Mouse (Mus musculus) kidney, embryonic 16.5 days (tissue): Measurements from ENCODE around the gene Cpa5. TPM values are rescaled to one million over a fixed set of nuclear protein-coding genes. Genes with fewer than 3 reads are reported as not detected.

Experiments used
- ATAC-seq: fragments of 200-750 bp; cut with Nextera tagmentation; 2 replicates; pipeline ENCODE4 v1.8.0; 2017; ENCODE audit warnings: moderate TSS enrichment; ENCODE audit not compliant: low FRiP score, low TSS enrichment
- H3K27ac ChIP-seq: fragments of 300-500 bp; sonication (generic); 2 replicates; pipeline ENCODE4 v1.5.1; 2014; ENCODE audit warnings: low read length
- H3K27me3 ChIP-seq: fragments of 300-500 bp; sonication (generic); 2 replicates; pipeline ENCODE4 v1.6.1; 2014; ENCODE audit warnings: low read length, control low read depth, mixed read lengths; ENCODE audit not compliant: insufficient read depth
- H3K36me3 ChIP-seq: fragments of 300-500 bp; sonication (generic); 2 replicates; pipeline ENCODE4 v1.6.1; 2014; ENCODE audit warnings: low read length, control low read depth, mixed read lengths; ENCODE audit not compliant: insufficient read depth
- H3K4me1 ChIP-seq: fragments of 300-500 bp; sonication (generic); 2 replicates; pipeline ENCODE4 v1.6.1; 2014; ENCODE audit warnings: low read length, control low read depth, mixed read lengths; ENCODE audit not compliant: insufficient read depth
- H3K4me2 ChIP-seq: fragments of 300-500 bp; sonication (generic); replicated peaks from 2 replicates; pipeline ENCODE4 v1.6.1; 2014; ENCODE audit warnings: low read depth, low read length
- H3K4me3 ChIP-seq: fragments of 300-500 bp; sonication (generic); 2 replicates; pipeline ENCODE4 v1.5.1; 2014; ENCODE audit warnings: mild to moderate bottlenecking, low read length
- H3K9ac ChIP-seq: fragments of 300-500 bp; sonication (generic); replicated peaks from 2 replicates; pipeline ENCODE4 v1.6.1; 2014; ENCODE audit warnings: low read length
- H3K9me3 ChIP-seq: fragments of 300-500 bp; sonication (generic); 2 replicates; pipeline ENCODE4 v1.6.1; 2016; ENCODE audit warnings: low read length, control low read depth
- WGBS: fragments of 180-500 bp; shearing (Covaris S2); extraction: QIAGEN DNeasy Blood & Tissue Kit; methylation state at CpG from one replicate; pipeline ENCODE4 v1.1.7; 2014; 5-methylcytosine and 5-hydroxymethylcytosine counted together
- polyA plus RNA-seq: library from polyadenylated mRNA; unstranded; fragments of >200 nt; fragmentation: Nextera tagmentation; extraction: Ambion mirVana; gene quantifications from 2 replicates; pipeline ENCODE4 v1.2.1, GENCODE M21; 2015

Cpa5 gene
- polyA plus RNA-seq, 1 experiment from 2014 or later = 0.66 TPM

GRCm38 (mm10) chr6:30675281-30675771, 64.5 kb downstream of the Cpa5 start:
- H3K36me3 ChIP-seq = 0 out of 2 replicates have a peak, but pooled peaks cover 2% of the 10 kb centered on the region
- no peaks in the 10 kb centered on the region for H3K27me3 ChIP-seq
- H3K9ac ChIP-seq = peak overlapping the region; percentile 65
- H3K4me2 ChIP-seq = peak overlapping the region; percentile 31
- H3K4me1 ChIP-seq = peaks cover 52% of the 10 kb centered on the region
- H3K9me3 ChIP-seq = no peaks in the 10 kb centered on the region
- 18% methylated on average over 11 of the region's 11 CpGs for WGBS
- H3K4me3 ChIP-seq = no peak overlapping the region
- ATAC-seq = peak; percentile 61; the same call in 1 of the 2 replicates
- H3K27ac ChIP-seq = peak overlapping the region; percentile 97

GRCm38 (mm10) chr6:30676506-30676905, 65.7 kb downstream of the Cpa5 start:
- Histone ChIP-seq H3K36me3 (0 out of 2 replicates have a peak, but pooled peaks cover 2% of the 10 kb centered on the region), H3K9me3 (no peaks in the 10 kb centered on the region), H3K27ac (no peak overlapping the region), H3K27me3 (no peaks in the 10 kb centered on the region), H3K4me1 (peaks cover 54% of the 10 kb centered on the region), H3K4me3 (no peak overlapping the region), H3K4me2 (no peak overlapping the region), H3K9ac (no peak overlapping the region)
- 81% methylated on average over 6 of the region's 6 CpGs for WGBS
- no peak for ATAC-seq

- peaks cover 52% of the 10 kb centered on the region for H3K4me1 ChIP-seq
- H3K9ac ChIP-seq = no peak overlapping the region
- WGBS = 90% methylated on average over 9 of the region's 9 CpGs
- no peaks in the 10 kb centered on the region for H3K9me3 ChIP-seq
- H3K4me3 ChIP-seq = no peak overlapping the region
- H3K36me3 ChIP-seq = 0 out of 2 replicates have a peak, but pooled peaks cover 2% of the 10 kb centered on the region
- no peak for ATAC-seq
- no peak overlapping the region for H3K4me2 ChIP-seq
- no peaks in the 10 kb centered on the region for H3K27me3 ChIP-seq
- H3K27ac ChIP-seq = no peak overlapping the region
Measured at GRCm38 (mm10) chr6:30677591-30677990, 66.8 kb downstream of the Cpa5 start.

DNA sequence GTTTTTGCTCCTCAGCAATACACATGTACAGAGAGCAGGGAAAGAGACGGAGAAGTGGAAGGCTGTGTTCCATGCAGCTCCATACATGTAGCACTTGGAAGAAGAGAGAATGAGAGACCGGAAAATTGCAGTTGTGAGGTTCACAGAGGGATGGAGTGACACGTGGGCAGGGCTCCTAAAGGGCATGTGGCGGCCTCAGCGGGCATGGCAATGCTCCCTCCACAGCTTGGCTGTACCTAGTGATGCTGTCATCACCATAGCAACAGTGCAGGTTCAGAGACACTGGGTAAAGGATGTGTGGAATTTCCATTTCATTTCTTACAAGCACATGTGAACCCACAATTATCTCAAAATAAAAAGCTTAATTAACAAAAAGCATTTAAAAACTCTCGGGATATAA, 67.7 kb downstream of the Cpa5 start:
- Histone ChIP-seq H3K4me1 (peaks cover 50% of the 10 kb centered on the region), H3K4me2 (no peak overlapping the region), H3K27me3 (no peaks in the 10 kb centered on the region), H3K9me3 (no peaks in the 10 kb centered on the region), H3K9ac (no peak overlapping the region), H3K4me3 (no peak overlapping the region), H3K36me3 (0 out of 2 replicates have a peak, but pooled peaks cover 2% of the 10 kb centered on the region), H3K27ac (no peak overlapping the region)
- no peak for ATAC-seq
- WGBS = 73% methylated on average over 6 of the region's 6 CpGs

- Histone ChIP-seq H3K9me3 (no peaks in the 10 kb centered on the region), H3K4me1 (peaks cover 40% of the 10 kb centered on the region), H3K36me3 (0 out of 2 replicates have a peak, but pooled peaks cover 2% of the 10 kb centered on the region), H3K9ac (peak overlapping the region; percentile 2; the same call in 1 of the 2 replicates), H3K27me3 (no peaks in the 10 kb centered on the region), H3K4me3 (no peak overlapping the region), H3K4me2 (no peak overlapping the region), H3K27ac (peak overlapping the region; percentile 71)
- WGBS = 20% methylated on average over 5 of the region's 5 CpGs
- peak; percentile 43; the same call in 1 of the 2 replicates for ATAC-seq
Measured at GRCm38 (mm10) chr6:30679567-30679966, 68.8 kb downstream of the Cpa5 start.

GRCm38 (mm10) chr6:30680442-30680841, 69.6 kb downstream of the Cpa5 start:
- no peaks in the 10 kb centered on the region for H3K27me3 ChIP-seq
- ATAC-seq = no peak
- no peak overlapping the region for H3K9ac ChIP-seq
- no peaks in the 10 kb centered on the region for H3K9me3 ChIP-seq
- WGBS = 34% methylated on average over 7 of the region's 7 CpGs
- H3K4me1 ChIP-seq = peaks cover 31% of the 10 kb centered on the region
- H3K36me3 ChIP-seq = 0 out of 2 replicates have a peak, but pooled peaks cover 2% of the 10 kb centered on the region
- peak overlapping the region; percentile 71 for H3K27ac ChIP-seq
- H3K4me3 ChIP-seq = no peak overlapping the region
- H3K4me2 ChIP-seq = no peak overlapping the region

Other genes with a start within 250 kb of the Cpa5 start
- gene Zc3hc1, start 220.0 kb upstream of the Cpa5 start, polyA plus RNA-seq = 69.8 and 71.7 TPM in 2 replicates
- gene Klhdc10, start 209.1 kb upstream of the Cpa5 start, polyA plus RNA-seq = 26.8 and 30.2 TPM in 2 replicates
- gene Tmem209, start 101.2 kb upstream of the Cpa5 start, polyA plus RNA-seq = 45.6 and 51.4 TPM in 2 replicates
- gene Ssmem1, start 101.2 kb upstream of the Cpa5 start, polyA plus RNA-seq = 0.17 and 0.37 TPM in 2 replicates
- 15.9 and 17.5 TPM in 2 replicates for gene Cpa2, start 69.4 kb upstream of the Cpa5 start, polyA plus RNA-seq
- gene Cpa4, start 42.6 kb upstream of the Cpa5 start, polyA plus RNA-seq = 0.12 and 0.14 TPM in 2 replicates
- gene Cpa1, start 28.2 kb downstream of the Cpa5 start, polyA plus RNA-seq = 1.8 and 2.4 TPM in 2 replicates
- 20.6 and 21.6 TPM in 2 replicates for gene Cep41, start 82.7 kb downstream of the Cpa5 start, polyA plus RNA-seq
- gene Mest, start 112.5 kb downstream of the Cpa5 start, polyA plus RNA-seq = 2,098 and 2,228 TPM in 2 replicates